Mouse (Mus musculus) ovary, adult 2 months (tissue): ENCODE measurements around the gene Mypop. TPM values are rescaled to one million over a fixed set of nuclear protein-coding genes. Genes with fewer than 3 reads are reported as not detected.

Experiments used
- polyA plus RNA-seq: library from polyadenylated mRNA; depleted of rRNA; stranded (reverse); fragments of >200 nt; gene quantifications from 2 replicates; pipeline ENCODE4 v1.2.3, GENCODE M21; 2012; rRNA removed

Mypop gene
- polyA plus RNA-seq: 27.5 and 29.2 TPM in 2 replicates

GRCm38 (mm10) chr7:18990601-18991295 is at the start of gene Mypop:
Gene Mypop (plus strand): TSS chr7:18991245.

GRCm38 (mm10) chr7:18987100-18987499 is 3.9 kb upstream of the Mypop start, which contains the start of gene Nanos2:
Gene Nanos2 (plus strand): TSS chr7:18987400.

GRCm38 (mm10) chr7:19003902-19004630 is 13.0 kb downstream of the Mypop start, which contains the start of gene Irf2bp1:
Gene Irf2bp1 (plus strand): TSS chr7:19004044.

GRCm38 (mm10) chr7:19023357-19023814 is 32.3 kb downstream of the Mypop start, which contains the start of gene Foxa3:
Gene Foxa3 (minus strand): TSS chr7:19023538.

GRCm38 (mm10) chr7:19024096-19024506 is 33.1 kb downstream of the Mypop start, which contains the start of gene Sympk:
Gene Sympk (plus strand): TSS chr7:19024377.

Other genes with a start within 250 kb of the Mypop start
- not detected in 2 replicates for gene Psg19, start 192.7 kb upstream of the Mypop start, polyA plus RNA-seq
- 0.41 and 0.78 TPM in 2 replicates for gene Psg17, start 169.6 kb upstream of the Mypop start, polyA plus RNA-seq
- gene Mill2, start 151.3 kb upstream of the Mypop start, polyA plus RNA-seq: 9.3 and 10.4 TPM in 2 replicates
- gene Pglyrp1, start 119.9 kb upstream of the Mypop start, polyA plus RNA-seq: 69.1 and 85.2 TPM in 2 replicates
- gene Ccdc61, start 80.8 kb upstream of the Mypop start, polyA plus RNA-seq: 33.0 and 34.0 TPM in 2 replicates
- gene Nova2, start 65.4 kb upstream of the Mypop start, polyA plus RNA-seq: 1.1 and 1.2 TPM in 2 replicates
- 1.5 and 1.7 TPM in 2 replicates for gene Nanos2, start 3.8 kb upstream of the Mypop start, polyA plus RNA-seq
- gene Irf2bp1, start 12.8 kb downstream of the Mypop start, polyA plus RNA-seq: 68.3 and 79.2 TPM in 2 replicates
- gene Foxa3, start 32.3 kb downstream of the Mypop start, polyA plus RNA-seq: 2.9 and 5.5 TPM in 2 replicates
- 143 and 147 TPM in 2 replicates for gene Sympk, start 33.1 kb downstream of the Mypop start, polyA plus RNA-seq
- 0.09 TPM in 1 of 2 replicates, not detected in the other for gene Rsph6a, start 63.4 kb downstream of the Mypop start, polyA plus RNA-seq
- 169 and 185 TPM in 2 replicates for gene Dmwd, start 85.0 kb downstream of the Mypop start, polyA plus RNA-seq
- gene Dmpk, start 92.6 kb downstream of the Mypop start, polyA plus RNA-seq: 478 and 584 TPM in 2 replicates
- gene Six5, start 103.3 kb downstream of the Mypop start, polyA plus RNA-seq: 117 and 130 TPM in 2 replicates
- 0.26 and 0.76 TPM in 2 replicates for gene Gm4969, start 127.1 kb downstream of the Mypop start, polyA plus RNA-seq
- 16.2 and 18.5 TPM in 2 replicates for gene Fbxo46, start 128.6 kb downstream of the Mypop start, polyA plus RNA-seq
- gene Qpctl, start 158.0 kb downstream of the Mypop start, polyA plus RNA-seq: 15.1 and 19.6 TPM in 2 replicates
- 49.6 and 49.8 TPM in 2 replicates for gene Snrpd2, start 158.5 kb downstream of the Mypop start, polyA plus RNA-seq
- gene Gipr, start 174.9 kb downstream of the Mypop start, polyA plus RNA-seq: 0.46 and 0.69 TPM in 2 replicates
- 84.0 and 89.9 TPM in 2 replicates for gene Eml2, start 185.2 kb downstream of the Mypop start, polyA plus RNA-seq
- gene Gpr4, start 221.3 kb downstream of the Mypop start, polyA plus RNA-seq: 11.0 and 12.7 TPM in 2 replicates
- 40.3 and 44.6 TPM in 2 replicates for gene Opa3, start 237.1 kb downstream of the Mypop start, polyA plus RNA-seq